Mouse (Mus musculus) lung, postnatal 10 days (tissue): Measurements from ENCODE around the gene Matn1.

Experiments
- DNase-seq: peaks from one replicate; pipeline ENCODE4 v3.0.0; 2021

Matn1 gene

DNA sequence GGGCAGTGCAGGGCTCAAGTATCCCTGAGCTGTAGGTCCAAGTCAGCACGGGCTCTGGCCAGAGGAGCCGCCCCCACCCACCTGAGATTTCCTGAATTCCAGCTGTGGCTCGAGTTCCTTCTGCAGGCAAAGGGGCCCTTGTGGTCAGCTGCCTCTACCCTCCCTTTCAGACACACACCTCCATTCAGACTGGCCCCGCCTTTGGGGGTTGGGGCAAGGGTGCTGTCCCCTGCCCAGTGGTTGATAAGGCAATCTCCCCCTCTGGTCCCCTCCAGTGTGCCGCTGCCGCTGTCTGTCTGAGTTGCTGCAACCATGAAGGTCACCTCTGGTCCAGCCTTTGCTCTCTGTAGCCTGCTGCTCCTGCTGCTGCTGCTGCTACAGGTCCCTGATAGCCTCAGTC is at the start of gene Matn1:
TSS of gene Matn1 (plus strand) at position 274 of the 400 bp plus-strand sequence.
- no peak for DNase-seq

DNA sequence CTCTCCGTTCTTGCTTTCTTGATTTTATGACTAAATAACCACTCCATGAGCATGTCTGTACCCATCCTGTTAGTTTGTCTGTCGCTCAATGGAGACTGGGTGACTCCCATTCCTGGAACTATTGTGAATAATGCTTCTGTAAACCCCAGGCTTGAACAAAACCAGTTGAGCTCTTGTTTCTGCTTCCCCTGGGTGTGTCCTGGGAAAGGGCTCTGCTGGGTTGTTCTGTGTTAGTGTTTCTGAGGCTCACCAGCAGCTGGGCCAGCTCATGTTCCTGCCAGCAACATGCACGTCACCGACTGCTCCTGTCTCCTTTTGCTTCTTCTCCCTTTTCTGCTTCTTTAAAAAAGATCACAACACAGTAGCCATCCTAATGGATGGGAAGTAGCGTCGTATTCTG is 48.5 kb upstream of the Matn1 start:
- DNase-seq = peak; percentile 29

DNA sequence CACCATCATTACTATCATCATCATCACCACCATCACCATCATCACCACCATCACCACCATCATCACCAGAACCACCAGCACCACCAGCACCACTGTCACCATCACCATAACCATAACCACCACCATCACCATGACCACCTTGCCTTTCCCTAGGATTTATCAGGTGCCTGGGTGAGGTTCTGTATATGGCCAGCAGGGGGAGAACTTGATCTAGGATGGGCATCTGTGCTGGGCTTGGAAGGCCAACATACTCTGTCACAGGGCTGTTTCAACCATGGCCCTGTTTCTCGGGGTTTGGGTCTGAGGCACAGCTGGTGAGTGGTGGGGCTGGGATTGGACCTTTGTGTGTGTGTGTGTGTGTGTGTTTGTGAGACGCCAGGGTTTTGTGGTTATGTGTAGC is 47.8 kb upstream of the Matn1 start:
- DNase-seq = peak; percentile 66

DNA sequence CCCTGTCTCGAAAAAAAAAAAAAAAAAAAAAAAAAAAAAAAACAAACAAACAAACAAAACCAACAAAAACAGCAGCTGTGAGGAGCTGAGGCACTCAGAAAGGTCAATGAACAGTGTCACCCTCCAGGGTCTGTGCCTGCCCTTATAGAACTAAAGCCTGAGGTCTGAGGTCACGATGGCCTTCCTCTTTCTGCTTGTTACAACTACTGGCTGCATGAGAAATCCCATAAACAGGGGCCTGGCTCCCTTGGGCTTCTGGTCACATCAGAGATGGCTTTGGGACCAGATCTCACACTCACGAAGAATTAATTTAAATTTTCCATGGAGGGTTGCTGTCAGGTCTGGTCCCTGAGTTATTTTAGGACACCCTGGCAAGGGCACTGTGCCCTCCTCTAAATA is 44.8 kb upstream of the Matn1 start:
- DNase-seq = no peak

DNA sequence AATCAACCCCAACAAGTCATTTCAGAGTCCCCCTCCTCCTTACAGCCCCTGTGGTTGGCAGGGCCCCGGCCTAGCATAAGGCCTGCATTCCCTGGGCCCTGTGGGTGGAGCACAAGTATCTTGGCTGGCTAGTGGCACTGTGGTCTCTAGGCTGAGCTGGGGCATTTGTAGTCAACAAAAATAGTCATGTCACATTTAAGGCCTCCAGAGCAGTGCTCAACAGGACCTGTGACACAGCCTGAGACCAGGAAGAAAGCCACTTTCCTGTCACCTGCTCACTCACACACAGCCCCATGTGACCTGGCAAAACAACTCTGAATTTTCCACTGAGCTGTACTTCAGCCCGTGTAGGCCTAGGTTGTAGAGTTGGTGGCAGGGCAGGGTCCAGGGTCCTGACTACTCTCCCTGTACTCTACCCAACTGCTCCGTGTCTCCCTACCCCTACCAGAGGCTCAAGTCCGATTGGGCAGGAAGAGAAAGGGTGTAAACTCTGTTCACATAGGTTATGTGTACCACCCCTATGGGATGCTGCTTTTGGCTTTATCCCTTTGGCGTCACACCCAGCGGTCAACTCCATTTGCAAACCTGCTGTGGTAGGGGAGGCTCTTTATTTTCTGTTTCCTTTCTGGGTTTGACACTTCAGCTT is 44.3 kb upstream of the Matn1 start:
- DNase-seq = no peak

DNA sequence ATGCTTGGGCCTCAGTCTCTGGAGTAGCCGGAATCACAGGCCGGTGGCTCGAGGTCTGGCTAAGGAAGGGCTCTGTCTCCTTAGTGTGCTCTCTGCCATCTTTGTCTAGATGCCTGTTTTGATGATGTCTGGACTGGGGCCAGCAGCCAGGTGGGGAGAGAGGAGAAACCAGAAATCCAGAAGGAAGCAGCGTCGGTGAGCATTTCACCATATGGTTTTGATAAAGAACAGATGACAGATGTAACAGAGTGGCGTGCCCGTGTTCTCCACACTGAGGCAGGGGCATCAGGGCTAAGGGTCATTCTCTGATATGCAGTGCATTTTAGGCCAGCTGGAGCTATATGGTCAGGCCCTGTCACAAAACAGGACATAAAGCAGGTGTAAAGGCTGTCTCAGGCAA is 43.4 kb upstream of the Matn1 start:
- DNase-seq = no peak

DNA sequence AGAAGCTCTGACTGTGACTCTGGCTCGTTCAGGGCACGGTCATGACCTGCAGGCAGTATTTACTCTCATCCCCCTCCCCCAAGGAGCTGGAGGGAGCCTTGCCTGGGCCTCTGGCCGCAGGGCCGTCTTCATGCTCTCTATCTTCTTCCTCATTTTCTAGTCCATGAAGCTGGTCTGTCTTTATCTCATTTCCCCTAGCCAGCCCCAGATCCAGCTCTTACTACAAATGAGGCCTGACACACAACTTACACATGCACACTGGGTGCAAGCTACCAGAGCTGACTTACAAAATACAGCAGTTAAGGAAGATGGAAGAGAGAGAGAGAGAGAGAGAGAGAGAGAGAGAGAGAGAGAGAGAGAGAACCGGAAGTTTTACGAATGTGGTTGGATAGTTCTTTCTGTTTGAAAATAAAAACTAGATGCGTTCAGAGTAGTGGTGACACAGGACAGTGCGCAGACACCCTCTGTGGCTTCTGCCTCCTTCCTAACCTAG is 41.9 kb upstream of the Matn1 start:
- no peak for DNase-seq

DNA sequence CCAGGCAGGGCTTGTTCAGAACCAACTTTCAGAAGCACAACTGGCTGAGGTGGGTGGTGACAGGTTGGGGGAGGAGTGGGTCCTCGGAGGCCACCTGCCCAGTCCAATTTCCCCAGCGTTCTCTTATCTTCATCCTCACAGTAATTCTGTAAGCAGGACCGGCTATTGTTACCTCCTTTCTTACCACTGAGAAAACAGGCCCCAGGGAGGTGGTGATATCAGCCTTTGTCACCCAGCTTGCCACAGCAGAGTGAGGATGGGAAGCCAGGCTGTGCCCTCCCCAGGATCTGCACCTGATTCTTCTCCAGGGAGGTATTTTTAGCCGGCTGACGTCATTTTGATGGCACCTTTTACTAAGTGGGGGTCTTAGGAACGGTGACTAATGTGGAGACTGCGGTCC is 39.2 kb upstream of the Matn1 start:
- DNase-seq = no peak

DNA sequence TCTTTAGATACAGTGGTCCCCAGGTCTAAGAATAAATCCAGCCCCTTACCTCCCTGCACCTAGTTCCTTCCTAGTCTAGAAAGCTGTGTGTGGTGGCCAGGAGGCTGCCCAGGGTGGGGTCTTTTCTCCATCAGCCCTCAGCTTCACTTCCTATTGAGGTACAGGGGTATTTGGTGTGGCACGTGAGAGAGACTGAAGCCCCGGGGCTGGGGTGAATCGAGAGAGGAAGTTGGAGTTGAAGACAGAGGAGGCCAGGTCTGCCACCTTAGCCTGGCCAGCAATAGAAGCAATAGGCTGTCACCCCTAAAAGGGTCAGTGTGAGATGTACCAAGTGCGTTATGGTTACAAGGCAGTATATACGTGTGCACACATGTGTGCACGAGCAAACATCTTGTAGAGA is 38.3 kb upstream of the Matn1 start:
- no peak for DNase-seq

DNA sequence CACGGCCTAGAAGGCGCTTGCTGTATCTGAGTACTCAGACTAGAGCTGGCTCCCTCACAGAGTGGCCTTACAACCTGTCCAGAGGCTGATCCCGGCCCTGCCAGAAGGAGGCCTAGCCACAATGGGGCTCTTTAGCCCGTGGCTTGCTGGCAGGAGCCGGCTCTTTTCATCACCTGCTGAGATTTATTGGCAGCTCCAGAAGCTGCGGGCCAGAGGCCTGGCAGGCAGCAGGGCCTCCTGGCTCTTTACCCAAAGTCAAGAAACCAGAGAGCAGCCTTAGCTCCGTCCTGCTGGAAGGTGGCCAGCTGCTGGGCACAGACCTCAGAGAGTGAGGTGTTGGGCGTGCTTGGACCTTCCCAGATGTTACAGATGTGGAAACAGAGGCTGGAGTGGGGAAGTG is 37.9 kb upstream of the Matn1 start:
- no peak for DNase-seq

DNA sequence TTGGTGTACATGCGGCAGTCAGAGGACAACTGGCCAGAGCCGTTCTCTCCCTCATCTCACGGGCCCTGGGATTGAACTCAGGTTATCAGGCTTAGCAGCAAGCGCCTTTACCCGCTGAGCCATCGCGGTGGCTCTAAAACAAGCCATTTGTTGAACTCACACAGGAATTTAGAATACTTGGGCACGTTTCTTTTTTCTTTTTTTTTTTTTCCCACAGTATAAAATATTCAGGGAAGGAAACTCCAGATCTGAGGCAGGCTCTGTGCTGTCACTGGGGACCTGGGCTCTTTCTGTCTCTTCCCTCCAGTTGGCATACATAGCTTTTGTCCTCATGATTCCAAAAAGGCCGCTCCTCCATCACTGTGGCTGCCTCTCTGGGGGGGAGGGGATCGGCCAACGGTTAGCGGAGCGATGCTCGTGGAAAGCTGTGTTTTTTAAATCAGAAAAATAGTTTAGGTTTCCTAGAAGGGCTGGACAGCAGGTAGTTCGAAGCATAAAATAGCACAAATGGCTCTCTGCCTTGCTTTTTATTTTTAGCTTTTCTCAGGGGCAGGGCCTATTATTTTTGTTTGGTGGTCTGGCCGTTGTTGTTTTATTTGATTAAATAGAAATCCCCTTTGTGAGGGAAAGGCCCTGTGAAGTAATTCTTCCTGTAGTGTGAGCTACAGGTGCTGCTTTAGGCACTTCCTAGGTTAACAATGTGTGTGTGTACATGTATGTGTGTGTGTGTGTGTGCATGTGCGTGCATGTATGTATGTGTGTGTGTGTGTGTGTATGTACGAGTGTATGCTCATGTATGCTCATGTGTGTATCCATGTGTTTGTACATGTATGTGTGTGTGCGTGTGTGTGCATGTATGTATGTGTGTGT is 36.8 kb upstream of the Matn1 start:
- no peak for DNase-seq

DNA sequence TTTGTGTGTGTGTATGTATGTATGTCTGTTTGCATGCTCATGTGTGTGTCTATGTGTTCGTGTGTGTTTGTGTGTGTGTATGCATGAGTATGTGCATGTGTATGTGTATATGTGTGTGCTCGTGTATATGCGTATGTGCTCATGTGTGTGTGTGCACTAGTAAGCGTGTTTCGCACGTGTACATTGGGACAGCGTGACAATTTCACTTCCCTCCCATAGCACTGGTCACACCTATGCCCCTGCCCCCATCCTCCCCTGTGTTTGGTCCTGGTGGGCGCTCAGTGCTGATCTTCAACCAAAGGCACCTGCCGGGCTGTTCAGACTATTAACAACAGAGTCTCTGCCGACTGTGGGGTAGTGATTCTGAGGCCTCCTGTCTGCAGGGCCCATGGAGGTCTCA is 36.1 kb upstream of the Matn1 start:
- DNase-seq = no peak

DNA sequence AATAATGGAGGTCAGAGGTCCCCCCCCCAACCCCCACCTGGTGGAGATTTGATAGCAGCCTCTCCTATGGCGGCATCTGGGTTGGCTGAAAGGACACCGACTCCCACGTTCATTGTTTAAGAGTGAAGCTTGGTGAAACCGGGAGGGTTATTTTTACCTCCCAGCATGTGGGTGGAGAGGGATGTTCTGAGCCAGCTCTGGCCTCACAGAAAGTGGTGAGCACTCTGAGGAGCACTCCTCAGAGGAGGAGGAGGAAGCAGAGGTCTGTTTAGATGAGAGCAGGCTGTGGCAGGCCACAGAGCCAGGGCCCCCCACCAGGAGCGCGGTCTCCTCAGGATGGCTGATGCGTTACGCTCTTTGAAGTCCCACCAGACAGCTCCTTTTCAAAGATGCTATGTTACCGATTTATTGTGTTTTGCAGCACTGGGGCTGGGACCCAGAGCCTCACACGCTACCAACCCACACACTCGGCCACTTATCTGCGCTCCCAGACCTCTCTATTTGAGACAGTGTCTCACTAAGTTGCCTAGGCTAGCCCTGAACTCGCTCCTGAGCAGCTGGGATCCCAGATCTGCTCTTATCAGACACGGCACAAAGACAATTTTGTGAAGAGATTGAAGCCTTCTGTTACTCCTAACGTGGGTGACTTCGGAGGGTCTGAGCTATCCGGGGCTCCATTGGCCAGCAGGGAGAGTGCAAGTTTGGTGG is 34.9 kb upstream of the Matn1 start:
- DNase-seq = no peak

DNA sequence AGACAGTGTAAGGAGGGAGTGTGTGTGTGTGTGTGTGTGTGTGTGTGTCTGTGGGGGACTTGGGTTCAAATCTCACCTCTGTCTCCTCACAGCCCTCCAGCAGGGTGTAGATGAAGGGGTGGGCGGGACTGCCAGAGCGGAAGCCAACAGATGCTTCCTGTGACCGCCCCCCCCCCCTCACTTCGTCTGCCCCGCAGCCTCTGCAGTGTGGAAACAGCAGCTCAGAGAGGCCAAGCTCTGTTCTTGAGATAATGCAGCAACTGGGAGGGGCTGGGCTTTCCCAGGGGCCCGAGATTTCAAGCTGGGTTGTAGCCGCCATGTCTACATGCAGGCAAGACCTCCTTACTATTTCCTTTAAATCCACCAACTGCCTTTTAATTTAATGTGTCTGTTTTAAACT is 33.5 kb upstream of the Matn1 start:
- no peak for DNase-seq

DNA sequence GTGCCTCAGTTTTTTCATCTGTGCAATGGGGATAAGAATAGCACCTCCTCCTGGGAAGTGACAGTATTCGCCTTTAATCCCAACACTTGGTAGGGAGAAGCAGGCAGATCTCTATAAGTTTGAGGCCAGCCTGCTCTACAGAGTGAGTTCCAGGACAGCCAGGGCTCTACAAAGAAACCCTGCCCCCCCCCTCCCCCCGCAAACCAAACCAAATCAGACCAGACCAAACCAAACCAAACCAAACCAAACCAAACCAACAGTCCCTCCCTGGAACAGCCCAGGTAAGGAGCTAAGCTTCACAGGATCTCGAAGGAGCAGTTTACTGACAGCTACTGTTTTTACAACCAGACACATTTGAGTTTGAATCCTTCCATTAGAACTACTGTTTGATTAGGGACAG is 31.6 kb upstream of the Matn1 start:
- DNase-seq = no peak

DNA sequence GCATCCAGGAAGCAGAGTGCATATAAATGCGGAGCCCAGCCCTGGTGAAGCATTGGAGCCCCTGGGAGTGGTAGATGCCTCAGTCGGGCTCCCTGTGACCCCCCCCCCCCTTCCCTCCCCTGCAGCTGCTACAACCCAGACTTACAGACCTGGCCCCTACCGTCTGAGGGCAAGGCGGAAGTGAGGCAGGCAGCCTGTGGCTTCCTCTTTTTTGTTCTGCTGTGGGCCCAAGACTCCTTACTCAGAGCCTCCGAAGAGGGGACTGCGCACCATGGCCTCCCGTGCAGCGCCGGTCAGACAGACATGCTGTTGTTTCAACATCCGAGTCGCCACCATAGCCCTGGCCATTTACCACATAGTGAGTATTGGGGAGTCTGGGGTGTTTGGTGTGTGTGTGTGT is 31.1 kb upstream of the Matn1 start, which contains the start of gene Laptm5:
TSS of gene Laptm5 (plus strand) at position 49 of the 400 bp plus-strand sequence.
- peak; percentile 35 for DNase-seq

DNA sequence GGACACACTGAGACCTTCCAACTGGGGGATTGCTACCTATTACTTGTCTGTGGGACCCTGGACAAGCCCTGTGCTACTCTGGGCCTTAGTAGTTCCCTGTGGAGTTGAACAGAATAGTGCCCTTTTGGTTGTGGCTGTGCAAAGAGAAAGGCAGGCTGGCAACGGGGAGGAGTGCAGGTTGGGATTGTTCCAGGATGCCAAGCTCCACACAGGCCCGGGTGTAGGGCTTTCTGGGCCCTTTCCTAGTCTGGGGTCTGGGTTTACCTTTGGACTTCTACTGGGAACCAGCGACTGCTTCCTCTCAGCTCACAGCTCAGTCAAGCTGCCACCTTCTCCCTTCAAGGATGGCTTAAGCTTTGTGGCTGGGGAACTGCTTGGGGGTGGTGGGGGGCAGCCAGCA is 30.7 kb upstream of the Matn1 start:
- no peak for DNase-seq

DNA sequence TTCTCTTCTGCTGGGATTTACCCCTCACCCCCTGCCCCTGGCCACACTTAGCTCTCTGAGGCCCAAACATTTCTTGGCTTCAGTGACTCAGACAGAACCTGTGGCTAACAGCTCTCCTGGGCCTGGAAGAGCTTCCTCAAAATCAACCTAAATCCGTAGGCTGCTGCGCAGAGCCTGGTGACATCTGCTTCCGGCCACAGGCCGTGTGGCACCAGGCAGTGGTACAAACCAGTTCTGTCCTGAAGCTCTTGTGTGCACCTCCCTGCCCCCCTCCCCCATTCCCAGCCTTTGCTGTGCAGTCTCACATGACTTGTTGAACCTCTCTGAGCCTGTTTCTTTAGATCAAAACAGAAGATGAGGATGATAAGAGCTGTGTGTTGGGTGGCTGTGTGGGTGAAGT is 30.2 kb upstream of the Matn1 start:
- no peak for DNase-seq

DNA sequence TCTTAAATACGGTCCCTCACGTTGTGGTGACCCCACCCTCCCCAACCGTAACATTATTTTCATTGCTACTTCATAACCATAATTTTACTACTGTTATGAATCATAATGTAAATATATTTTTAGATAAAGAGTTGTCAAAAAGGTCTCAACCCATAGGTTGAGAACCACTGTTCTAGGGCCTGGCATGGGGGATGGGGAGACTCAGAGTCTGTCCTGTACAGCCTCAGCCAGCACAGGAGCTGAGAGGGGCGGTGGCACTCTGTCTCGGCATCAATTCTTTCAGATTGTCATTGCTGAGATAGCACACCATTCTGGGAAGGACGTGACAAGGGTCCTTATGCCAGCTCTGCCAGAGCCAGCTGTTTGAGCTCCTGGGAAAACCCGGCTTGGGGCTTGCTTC is 29.7 kb upstream of the Matn1 start:
- DNase-seq = no peak

DNA sequence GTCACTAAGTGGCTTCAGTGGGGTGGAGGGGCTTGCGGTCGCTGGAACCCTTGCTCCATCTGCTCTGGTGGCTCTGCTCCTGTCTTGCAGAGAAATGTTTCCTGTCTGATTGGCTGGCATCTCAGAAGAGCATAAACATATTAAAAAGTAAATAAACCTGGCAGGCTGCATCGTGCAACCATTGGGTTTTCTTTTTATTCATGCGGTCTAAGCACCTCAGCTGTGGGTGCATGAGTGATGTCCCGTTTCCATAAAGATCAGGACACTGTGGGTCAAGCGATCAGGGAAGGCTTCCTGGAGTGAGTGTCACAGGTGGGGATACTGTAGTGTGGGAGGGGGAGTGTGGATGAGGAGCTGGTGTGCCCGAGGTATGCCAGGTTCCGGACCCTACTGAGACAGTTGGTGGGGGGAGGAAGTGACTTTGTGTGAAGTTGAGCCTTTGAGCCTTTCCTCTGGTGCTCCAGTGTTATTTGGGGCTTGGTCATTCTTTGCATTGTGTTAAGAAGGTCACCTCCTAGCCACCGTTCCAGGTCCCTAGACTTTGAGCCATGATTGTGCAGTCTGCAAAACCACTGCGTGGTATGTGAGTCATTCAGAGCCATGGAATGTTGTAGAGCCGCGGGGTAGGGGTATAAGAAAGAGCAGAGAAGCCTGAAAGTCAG is 29.0 kb upstream of the Matn1 start:
- DNase-seq = no peak

DNA sequence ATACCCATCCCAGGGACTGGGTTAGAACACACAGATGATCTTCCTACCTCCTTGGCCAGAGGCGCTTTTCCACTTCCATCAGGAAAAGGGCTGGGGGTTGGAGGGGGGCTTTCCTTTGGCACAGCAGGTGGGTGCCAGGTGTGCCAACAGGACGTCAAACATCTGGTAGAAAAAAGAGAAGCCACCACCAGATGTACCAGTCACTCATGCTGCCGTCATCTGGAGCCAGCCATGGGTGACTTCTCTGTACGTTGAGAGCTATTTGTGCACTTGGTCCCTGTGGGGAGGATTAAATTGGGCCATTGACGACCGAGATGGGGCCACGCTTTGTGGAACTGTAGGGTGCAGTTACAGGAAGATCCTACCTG is 28.5 kb upstream of the Matn1 start:
- no peak for DNase-seq

DNA sequence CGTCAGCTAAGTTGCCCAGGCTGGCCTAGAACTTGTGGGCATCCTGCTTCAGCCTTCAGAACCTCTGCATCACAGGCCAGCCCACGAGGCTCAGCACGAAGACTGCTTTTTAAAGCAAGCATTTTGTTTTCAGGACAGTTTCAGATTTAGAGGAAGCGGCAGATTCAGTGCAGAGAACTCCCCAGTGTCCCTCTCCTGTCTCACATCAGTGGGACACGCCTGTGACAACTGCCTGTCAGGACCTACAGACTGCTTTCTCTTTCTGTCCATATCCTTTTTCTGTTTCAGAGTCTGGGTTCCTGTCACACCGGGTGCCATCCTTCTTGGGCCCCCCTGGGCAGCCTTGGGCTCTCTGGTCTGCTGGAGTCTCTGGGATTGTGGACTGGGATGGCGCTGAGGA is 27.5 kb upstream of the Matn1 start:
- DNase-seq = no peak

DNA sequence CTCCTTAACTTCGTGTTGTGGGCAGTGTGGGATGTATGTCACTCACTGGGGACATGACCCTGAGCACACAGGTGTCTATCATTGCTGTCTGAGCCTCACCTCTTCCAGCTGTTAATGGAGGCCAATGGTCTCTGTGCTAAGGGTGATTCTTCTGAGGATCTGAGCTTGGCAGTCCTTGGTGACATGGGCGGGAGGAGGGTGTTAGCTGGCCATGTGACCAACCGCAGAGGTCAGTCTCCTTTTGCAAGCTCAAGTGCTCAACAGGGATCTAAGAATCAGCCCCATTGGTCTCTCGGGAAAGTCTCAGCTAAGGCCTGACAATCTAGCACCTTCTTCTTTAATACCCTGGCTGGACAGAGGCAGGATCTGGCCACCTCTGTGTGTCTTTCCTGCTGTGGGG is 26.6 kb upstream of the Matn1 start:
- no peak for DNase-seq
